Mouse (Mus musculus) hindbrain, embryonic 16.5 days (tissue): ENCODE results near the gene Tgm5. TPM values are rescaled to one million over a fixed set of nuclear protein-coding genes. Genes with fewer than 3 reads are reported as not detected.
"Not testable (repeated sequence)": the region's sequence is repeated elsewhere in the genome, so short reads cannot be mapped to it uniquely, and the experiment has no call there.

Experiments used
- ATAC-seq: fragments of 200-750 bp; cut with Nextera tagmentation; 2 replicates; pipeline ENCODE4 v1.8.0; 2017; ENCODE audit warnings: moderate TSS enrichment, moderate library complexity
- H3K27ac ChIP-seq: fragments of 300-500 bp; sonication (generic); 2 replicates; pipeline ENCODE4 v1.5.1; 2014; ENCODE audit warnings: low read depth, mild to moderate bottlenecking, control low read depth, low read length, moderate library complexity
- H3K27me3 ChIP-seq: fragments of 300-500 bp; sonication (generic); replicated peaks from 2 replicates; pipeline ENCODE4 v1.6.1; 2014; ENCODE audit warnings: low read length; ENCODE audit not compliant: control insufficient read depth, insufficient read depth
- H3K36me3 ChIP-seq: fragments of 300-500 bp; sonication (generic); 2 replicates; pipeline ENCODE4 v1.6.1; 2014; ENCODE audit warnings: mild to moderate bottlenecking, low read length, moderate library complexity, mixed read lengths; ENCODE audit not compliant: control insufficient read depth, insufficient read depth
- H3K4me1 ChIP-seq: fragments of 300-500 bp; sonication (generic); 2 replicates; pipeline ENCODE4 v1.6.1; 2014; ENCODE audit warnings: low read depth, low read length; ENCODE audit not compliant: control insufficient read depth, insufficient read depth
- H3K4me2 ChIP-seq: fragments of 300-500 bp; sonication (generic); 2 replicates; pipeline ENCODE4 v1.6.1; 2014; ENCODE audit warnings: mild to moderate bottlenecking, low read length, control low read depth, moderate library complexity
- H3K4me3 ChIP-seq: fragments of 300-500 bp; sonication (generic); 2 replicates; pipeline ENCODE4 v1.5.1; 2014; ENCODE audit warnings: mild to moderate bottlenecking, low read length, control low read depth, moderate library complexity
- H3K9ac ChIP-seq: fragments of 300-500 bp; sonication (generic); 2 replicates; pipeline ENCODE4 v1.6.1; 2014; ENCODE audit warnings: low read depth, mild to moderate bottlenecking, control low read depth, low read length, moderate library complexity
- H3K9me3 ChIP-seq: fragments of 300-500 bp; sonication (generic); 2 replicates; pipeline ENCODE4 v1.6.1; 2014; ENCODE audit warnings: mild to moderate bottlenecking, low read length, moderate library complexity; ENCODE audit not compliant: control insufficient read depth
- WGBS: fragments of 180-500 bp; shearing (Covaris S2); extraction: QIAGEN DNeasy Blood & Tissue Kit; methylation state at CpG from one replicate; pipeline ENCODE4 v1.1.7; 2014; 5-methylcytosine and 5-hydroxymethylcytosine counted together
- polyA plus RNA-seq: library from polyadenylated mRNA; unstranded; fragments of >200 nt; fragmentation: Nextera tagmentation; extraction: Ambion mirVana; gene quantifications from 2 replicates; pipeline ENCODE4 v1.2.1, GENCODE M21; 2015

Tgm5 gene
- polyA plus RNA-seq: 0.16 and 0.35 TPM in 2 replicates

DNA sequence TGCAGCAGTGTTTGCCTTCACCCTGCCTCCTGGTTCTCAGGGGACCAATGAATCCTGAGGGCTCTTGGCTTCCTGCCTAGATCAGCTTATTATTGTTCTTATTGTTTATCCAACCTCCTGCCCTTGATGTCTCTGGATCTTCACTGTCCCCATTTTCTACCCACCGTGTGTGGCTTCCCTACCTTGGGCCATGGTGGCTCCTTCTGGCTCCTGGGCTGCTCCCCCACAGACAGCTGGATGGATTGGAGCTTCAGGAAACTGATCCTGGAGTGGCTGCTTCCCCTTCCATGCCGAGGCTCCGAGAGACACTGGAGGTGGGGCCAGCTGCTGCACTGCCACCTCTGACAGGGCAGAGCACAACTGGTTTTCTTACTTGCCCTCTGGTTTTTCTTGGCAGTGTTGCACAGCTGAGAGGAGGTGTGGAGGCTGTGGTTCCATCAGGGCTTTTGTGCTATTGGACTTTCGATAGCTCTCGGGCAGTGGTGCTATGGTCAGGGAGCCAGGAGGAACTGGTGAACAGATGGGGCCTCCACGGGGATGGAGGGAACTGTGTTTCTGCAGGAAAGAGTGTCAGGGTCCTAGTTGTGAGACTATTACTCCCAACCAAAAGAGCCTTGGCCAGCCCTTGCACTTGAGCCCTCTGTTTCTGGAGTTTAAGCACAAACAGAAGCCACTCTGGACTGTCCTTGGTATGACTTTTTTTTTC is at the start of gene Tgm5:
Gene Tgm5, minus strand, starts transcription at position 362 of the 706 bp plus-strand sequence.
- H3K27me3 ChIP-seq: no peaks in the 10 kb centered on the region
- H3K27ac ChIP-seq: no peak within 1 kb of the TSS
- H3K9ac ChIP-seq: no peak within 1 kb of the TSS
- 55% methylated on average over 6 of the region's 6 CpGs for WGBS
- H3K4me1 ChIP-seq: no peaks in the 10 kb centered on the region
- ATAC-seq: no peak
- H3K4me3 ChIP-seq: no peak within 1 kb of the TSS
- no peaks in the 10 kb centered on the region for H3K36me3 ChIP-seq
- H3K4me2 ChIP-seq: no peak within 1 kb of the TSS
- no peaks in the 10 kb centered on the region for H3K9me3 ChIP-seq

DNA sequence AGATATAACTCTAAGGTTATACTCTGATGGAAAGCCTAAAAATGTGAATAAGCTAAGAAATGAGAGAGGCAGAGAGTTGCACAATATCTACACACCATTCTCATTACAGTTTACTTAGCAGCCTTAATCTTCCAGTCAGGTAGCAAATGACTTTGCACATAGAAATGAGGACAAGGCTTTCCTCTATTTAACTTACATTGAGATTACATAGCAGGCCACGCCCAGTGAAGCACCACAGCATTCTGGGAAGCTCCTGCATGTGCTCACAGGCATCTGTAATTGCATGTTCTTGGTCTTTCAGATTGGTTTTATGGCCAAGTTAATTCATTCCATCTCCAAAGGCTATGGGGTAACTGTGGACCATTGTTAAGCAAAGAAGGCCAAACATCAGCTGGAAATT is 47.2 kb upstream of the Tgm5 start:
- Histone ChIP-seq H3K27ac (no peak overlapping the region), H3K9me3 (no peaks in the 10 kb centered on the region), H3K9ac (no peak overlapping the region), H3K4me1 (no peaks in the 10 kb centered on the region; the same call in 1 of the 2 replicates), H3K27me3 (no peaks in the 10 kb centered on the region), H3K4me2 (no peak overlapping the region), H3K36me3 (no peaks in the 10 kb centered on the region), H3K4me3 (no peak overlapping the region)
- no peak for ATAC-seq
- WGBS: 75% methylated on average over 1 of the region's 1 CpGs

DNA sequence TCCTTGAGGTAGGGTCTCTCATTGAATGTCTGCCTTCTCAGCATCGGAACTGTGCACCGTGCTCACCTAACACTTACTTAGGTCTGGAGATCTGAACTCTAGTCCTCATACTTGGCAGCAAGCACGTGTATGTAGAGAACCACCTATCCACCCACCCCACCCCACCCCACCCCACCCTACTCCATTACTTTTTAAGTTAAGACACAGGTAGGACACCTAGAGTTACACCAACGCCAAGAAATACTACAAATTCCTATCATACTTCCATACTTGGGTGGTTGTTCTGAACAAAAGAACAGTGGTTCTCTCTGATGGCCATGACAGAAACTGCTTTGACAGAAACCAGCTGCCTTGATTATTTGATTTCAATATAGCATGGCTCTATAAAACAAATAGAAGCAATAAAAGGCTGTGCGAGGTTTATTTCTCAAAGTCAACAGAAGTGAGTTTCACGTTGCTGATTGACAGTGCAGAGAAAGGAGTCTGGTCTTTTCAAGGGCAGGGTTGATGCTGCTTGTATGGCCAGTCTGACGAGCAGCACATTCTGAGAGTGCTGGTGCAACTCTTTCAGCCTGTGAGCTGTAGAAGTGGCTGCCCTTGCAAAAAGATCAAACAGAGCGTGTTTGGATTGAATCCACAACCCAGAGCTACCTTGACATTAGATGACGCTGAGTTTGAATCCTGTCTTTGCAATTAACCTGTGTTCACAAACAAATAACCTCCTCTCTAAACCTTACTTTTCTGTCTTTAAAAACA is 43.4 kb upstream of the Tgm5 start:
- H3K27ac ChIP-seq: no peak overlapping the region
- ATAC-seq: no peak
- WGBS: 72% methylated on average over 9 of the region's 9 CpGs
- no peak overlapping the region for H3K9ac ChIP-seq
- no peaks in the 10 kb centered on the region for H3K9me3 ChIP-seq
- no peak overlapping the region for H3K4me2 ChIP-seq
- H3K4me1 ChIP-seq: no peaks in the 10 kb centered on the region
- H3K36me3 ChIP-seq: no peaks in the 10 kb centered on the region
- no peak overlapping the region for H3K4me3 ChIP-seq
- H3K27me3 ChIP-seq: no peaks in the 10 kb centered on the region

DNA sequence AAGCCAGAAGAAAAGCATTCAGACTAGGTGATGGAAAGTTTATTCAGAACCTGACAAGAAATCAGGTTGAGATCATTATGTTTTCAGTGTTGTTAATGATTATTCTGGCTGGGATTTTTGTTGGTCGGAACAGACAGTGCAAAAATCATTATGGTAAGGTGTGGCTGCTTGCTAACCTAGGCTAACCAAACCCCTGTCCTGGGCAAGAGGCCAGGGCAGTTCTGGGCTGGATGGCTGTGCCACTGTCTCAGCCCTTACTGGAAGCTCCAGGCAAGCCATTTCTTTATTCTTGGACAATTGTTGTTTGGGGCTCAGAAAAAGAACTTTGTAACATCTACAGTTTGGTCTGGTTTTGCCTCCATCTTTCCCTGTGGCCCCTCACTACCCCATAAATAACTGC is 41.9 kb upstream of the Tgm5 start:
- 92% methylated on average over 1 of the region's 1 CpGs for WGBS

DNA sequence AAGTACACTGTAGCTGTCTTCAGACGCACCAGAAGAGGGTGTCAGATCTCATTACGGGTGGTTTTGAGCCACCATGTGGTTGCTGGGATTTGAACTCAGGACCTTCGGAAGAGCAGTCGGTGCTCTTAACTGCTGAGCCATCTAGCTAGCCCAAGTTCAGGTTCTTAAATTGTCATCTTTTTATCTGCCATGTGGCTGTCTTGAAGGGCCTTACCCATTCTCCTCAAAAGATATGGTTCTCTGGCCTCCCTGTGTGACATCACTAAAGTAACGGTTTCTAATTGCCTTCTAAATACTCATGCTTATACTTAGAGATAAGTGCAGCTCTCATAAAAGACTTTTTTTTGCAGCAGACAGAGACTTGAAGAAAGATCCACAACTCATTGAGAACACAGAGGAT is 40.7 kb upstream of the Tgm5 start:
- H3K9me3 ChIP-seq, H3K4me3 ChIP-seq, H3K27ac ChIP-seq, H3K27me3 ChIP-seq, H3K36me3 ChIP-seq, H3K9ac ChIP-seq, H3K4me2 ChIP-seq, H3K4me1 ChIP-seq, ATAC-seq: not testable (repeated sequence)
- 91% methylated on average over 5 of the region's 5 CpGs for WGBS

More for the DNA sequence above, 41.9 kb upstream of the Tgm5 start:
- no peak for ATAC-seq
- Histone ChIP-seq H3K4me2 (no peak overlapping the region), H3K36me3 (no peaks in the 10 kb centered on the region), H3K4me1 (no peaks in the 10 kb centered on the region), H3K9ac (no peak overlapping the region), H3K9me3 (no peaks in the 10 kb centered on the region), H3K4me3 (no peak overlapping the region), H3K27me3 (no peaks in the 10 kb centered on the region), H3K27ac (no peak overlapping the region)

DNA sequence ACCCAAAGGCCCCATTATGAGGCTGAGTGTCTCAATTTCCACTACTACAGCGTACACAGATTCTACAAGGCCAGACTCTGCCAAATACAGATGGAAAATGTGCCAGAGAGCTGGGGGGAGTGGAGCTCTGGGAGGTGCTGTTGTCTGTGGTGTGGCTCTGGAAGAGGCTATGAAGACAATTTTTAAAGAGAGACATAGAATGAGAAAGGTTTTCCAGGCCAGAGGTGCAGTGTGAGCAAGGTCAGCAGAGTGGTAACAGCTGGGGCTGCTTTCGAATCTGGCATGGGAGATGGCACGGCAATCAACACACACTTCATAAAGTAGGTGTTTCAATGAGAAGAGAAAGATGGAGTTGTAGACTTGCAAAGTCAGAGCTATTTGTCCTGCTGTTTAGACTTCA is 33.6 kb upstream of the Tgm5 start:
- H3K36me3 ChIP-seq: no peaks in the 10 kb centered on the region
- H3K9ac ChIP-seq: no peak overlapping the region
- no peak overlapping the region for H3K4me2 ChIP-seq
- no peak overlapping the region for H3K27ac ChIP-seq
- H3K4me1 ChIP-seq: no peaks in the 10 kb centered on the region
- H3K9me3 ChIP-seq: no peaks in the 10 kb centered on the region
- 90% methylated on average over 3 of the region's 3 CpGs for WGBS
- ATAC-seq: no peak
- H3K4me3 ChIP-seq: no peak overlapping the region
- no peaks in the 10 kb centered on the region for H3K27me3 ChIP-seq

DNA sequence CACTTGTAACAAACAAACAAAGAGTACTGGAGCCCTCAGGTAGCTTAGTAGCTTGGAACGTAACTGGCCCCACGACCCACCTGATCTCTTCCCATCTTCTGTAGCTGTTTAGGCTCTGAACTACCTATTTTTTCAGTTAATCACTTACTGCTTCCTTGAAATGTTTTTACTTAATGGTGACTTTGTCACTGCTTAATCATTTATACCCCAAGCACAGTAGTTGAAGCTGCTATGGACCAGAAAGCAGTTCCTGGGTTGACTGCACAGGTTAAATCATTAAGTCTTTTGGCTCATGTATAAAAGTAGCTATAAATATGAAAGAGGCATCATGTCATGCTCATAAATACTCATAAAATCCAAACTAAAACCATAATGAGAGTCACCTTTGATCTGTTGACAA is 29.8 kb upstream of the Tgm5 start:
- H3K27me3 ChIP-seq: no peaks in the 10 kb centered on the region
- H3K9me3 ChIP-seq: no peaks in the 10 kb centered on the region
- WGBS: 96% methylated on average over 2 of the region's 2 CpGs
- no peak for ATAC-seq
- no peak overlapping the region for H3K27ac ChIP-seq
- H3K4me2 ChIP-seq: no peak overlapping the region
- no peaks in the 10 kb centered on the region for H3K36me3 ChIP-seq
- no peak overlapping the region for H3K9ac ChIP-seq
- H3K4me1 ChIP-seq: no peaks in the 10 kb centered on the region
- H3K4me3 ChIP-seq: no peak overlapping the region

DNA sequence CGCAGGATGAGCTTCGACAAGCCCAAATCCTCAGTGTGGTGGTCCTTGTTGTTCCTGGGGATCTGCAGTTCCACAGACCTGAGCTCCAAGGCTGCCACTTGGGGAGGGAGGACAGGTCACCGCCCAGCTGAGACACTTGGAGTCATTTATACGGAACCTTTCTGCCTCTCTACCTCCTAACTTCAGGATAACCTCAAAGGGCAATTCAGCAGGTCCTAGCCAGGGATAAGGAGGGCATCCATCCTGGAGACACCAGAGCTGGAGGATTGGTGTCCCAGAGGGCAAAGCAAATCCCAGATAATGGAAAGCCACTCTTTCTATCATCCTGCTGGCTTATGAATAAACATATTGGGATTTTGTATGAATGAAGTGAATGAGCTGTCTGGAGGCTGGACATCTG is 24.1 kb upstream of the Tgm5 start, which contains the start of gene Tgm7:
Gene Tgm7, minus strand, starts transcription at position 101 of the 400 bp plus-strand sequence.
- ATAC-seq: no peak
- WGBS: 85% methylated on average over 4 of the region's 4 CpGs
- no peak within 1 kb of the TSS for H3K9ac ChIP-seq

DNA sequence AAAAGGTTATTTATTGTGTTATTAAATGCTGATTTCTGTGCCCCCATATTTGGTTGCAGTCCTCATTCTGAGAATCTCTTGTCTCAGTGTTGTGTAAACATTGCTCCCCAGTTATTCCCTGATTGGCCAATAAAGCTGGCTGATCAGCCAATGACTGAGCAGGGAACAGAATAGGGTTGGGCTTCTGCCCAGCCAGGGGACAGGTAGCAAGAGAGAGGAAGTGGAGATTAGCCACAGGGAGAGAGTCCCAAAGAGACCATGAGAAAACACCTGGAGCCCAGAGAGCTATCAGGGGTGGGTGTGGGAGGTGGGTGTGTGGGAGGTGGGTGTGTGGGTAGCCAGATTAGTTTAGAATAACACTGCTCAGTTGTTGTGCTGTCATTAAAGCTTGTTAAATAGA is 20.3 kb upstream of the Tgm5 start:
- H3K9ac ChIP-seq: no peak overlapping the region
- H3K36me3 ChIP-seq: no peaks in the 10 kb centered on the region
- no peaks in the 10 kb centered on the region for H3K4me1 ChIP-seq
- H3K27me3 ChIP-seq: no peaks in the 10 kb centered on the region; the same call in 1 of the 2 replicates
- no peak overlapping the region for H3K4me3 ChIP-seq
- ATAC-seq: no peak
- H3K27ac ChIP-seq: no peak overlapping the region
- H3K9me3 ChIP-seq: no peaks in the 10 kb centered on the region
- H3K4me2 ChIP-seq: no peak overlapping the region

More for the DNA sequence above, 24.1 kb upstream of the Tgm5 start, which contains the start of gene Tgm7:
- Histone ChIP-seq H3K9me3 (no peaks in the 10 kb centered on the region), H3K36me3 (no peaks in the 10 kb centered on the region), H3K27ac (no peak within 1 kb of the TSS), H3K4me1 (no peaks in the 10 kb centered on the region), H3K4me2 (no peak within 1 kb of the TSS), H3K4me3 (no peak within 1 kb of the TSS), H3K27me3 (no peaks in the 10 kb centered on the region; the same call in 1 of the 2 replicates)
